Mouse (Mus musculus) spleen, adult 2 months (tissue): Measurements from ENCODE around the gene Ces2b.

ENCODE experiments used
- CTCF ChIP-seq: fragments of 200-500 bp; IDR thresholded peaks from 2 replicates; pipeline ENCODE4 v1.5.1; 2011; ENCODE audit warnings: mild to moderate bottlenecking, inconsistent platforms; ENCODE audit not compliant: insufficient read depth, insufficient read length, insufficient replicate concordance; ENCODE audit errors: extremely low read depth
- POLR2A ChIP-seq: fragments of 200-500 bp; IDR thresholded peaks from 2 replicates; pipeline ENCODE4 v1.6.1; 2011; ENCODE audit warnings: low read depth, low read length, inconsistent platforms

DNA sequence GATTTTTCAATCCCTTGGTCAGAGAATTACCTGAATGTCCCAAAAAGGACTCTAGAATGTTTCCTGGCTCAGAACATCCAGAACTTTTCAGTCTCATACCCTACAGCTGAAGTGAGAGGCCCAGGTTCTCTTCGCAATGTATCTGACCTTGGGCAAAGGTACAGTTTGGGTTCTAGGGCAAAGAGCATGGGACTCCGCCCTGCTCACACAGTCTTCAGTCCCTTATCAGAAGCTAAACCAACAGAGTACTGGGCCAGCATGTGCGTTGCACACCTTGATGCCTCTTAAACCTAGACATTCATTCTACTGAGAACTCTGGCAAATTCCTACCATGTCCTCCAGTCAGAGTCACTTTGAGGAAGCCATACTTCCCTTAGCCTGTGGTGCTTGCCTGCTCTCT lies 21.9 kb upstream of the Ces2b start:
- TF ChIP-seq CTCF (no peak), POLR2A (no peak)
